Mouse (Mus musculus) testis, postnatal 14 days (tissue): ENCODE data around the gene Fos.
"Not testable (repeated sequence)": the region's sequence is repeated elsewhere in the genome, so short reads cannot be mapped to it uniquely, and the experiment has no call there.

Source experiments
- DNase-seq: peaks from one replicate; pipeline ENCODE4 v3.0.0; 2021; ENCODE audit warnings: low spot score

Gene Fos

GRCm38 (mm10) chr12:85523421-85524192 lies 49.9 kb downstream of the Fos start:
- no peak for DNase-seq

GRCm38 (mm10) chr12:85524193-85524858 lies 50.6 kb downstream of the Fos start:
- no peak for DNase-seq

GRCm38 (mm10) chr12:85524859-85525495 lies 51.3 kb downstream of the Fos start:
- not testable (repeated sequence) for DNase-seq
